Comparison of ENCODE assay signal across 8 mouse cellular contexts in the genomic region with DNA sequence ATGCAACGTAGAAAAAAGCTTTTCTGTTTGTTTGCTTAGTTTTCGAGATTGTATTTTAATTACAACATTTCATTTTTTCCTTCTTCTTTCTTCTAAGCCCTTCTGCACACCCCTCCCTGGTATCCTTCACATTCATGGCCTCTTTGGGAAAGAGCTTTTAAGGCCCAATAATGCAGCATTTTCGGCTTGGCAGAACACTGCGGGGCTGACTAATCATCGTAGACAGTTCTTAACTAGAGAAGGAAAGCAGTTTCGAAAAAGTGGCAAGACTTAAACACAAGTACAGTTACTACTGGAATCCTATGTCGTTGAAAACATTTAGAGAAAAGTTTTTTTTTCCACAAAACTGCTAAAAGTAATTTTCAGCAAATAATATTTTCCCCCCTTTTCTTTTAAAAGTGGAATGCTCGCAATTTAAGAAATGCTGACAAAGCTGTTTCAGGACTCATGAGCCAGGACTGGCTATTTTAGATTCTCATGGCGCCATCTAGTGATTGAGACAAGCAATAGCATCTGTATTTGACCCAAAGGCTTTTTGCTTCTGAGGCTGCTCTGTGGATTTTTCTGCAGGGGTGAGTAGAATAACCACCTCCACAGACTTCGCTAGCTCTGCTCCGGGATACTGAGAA.
DNase-seq lines count a peak whose midpoint lies in the region; ATAC-seq and TF ChIP-seq lines count a peak whose summit lies in the region.

No protein-coding gene starts in this region.

- peak overlapping the region; percentile 12; the same call in 1 of the 2 replicates for H3K4me2 ChIP-seq in heart, embryonic 14.5 days (ENCODE audit: low read length)

- H3K36me3 ChIP-seq in G1E (replicated peaks), result no peaks in the 10 kb centered on the region
- H3K36me3 ChIP-seq in heart, embryonic 14.5 days (ENCODE audit: control insufficient read depth, insufficient read depth, low read length), result no peaks in the 10 kb centered on the region

- no peaks in the 10 kb centered on the region for H3K9me3 ChIP-seq in G1E (replicated peaks)
- no peaks in the 10 kb centered on the region for H3K9me3 ChIP-seq in heart, embryonic 14.5 days (ENCODE audit: control insufficient read depth, low read length)

- 41% methylated on average over 11 of the region's 11 CpGs for WGBS in heart, embryonic 14.5 days

- no peak overlapping the region for H3K27ac ChIP-seq in left cerebral cortex, adult 2 months
- no peak overlapping the region for H3K27ac ChIP-seq in heart, embryonic 14.5 days (replicated peaks in 1 of 2; ENCODE audit: control insufficient read depth in 1 of 2, insufficient read depth in 1 of 2, low read depth in 2 of 2, low read length in 2 of 2)

- peak; percentile 59 for ATAC-seq in G1E (ENCODE audit: extremely low read depth, insufficient number of reproducible peaks, low FRiP score, poor library complexity, severe bottlenecking)
- ATAC-seq in heart, embryonic 14.5 days (ENCODE audit: insufficient number of reproducible peaks, insufficient read depth, low FRiP score, low read depth), result no peak

- no peak overlapping the region for H3K9ac ChIP-seq in heart, embryonic 14.5 days (ENCODE audit: low read length)

- H3K27me3 ChIP-seq in G1E (ENCODE audit: insufficient read depth, low read length), result peaks cover 9% of the 10 kb centered on the region; the same call in 1 of the 2 replicates
- H3K27me3 ChIP-seq in heart, embryonic 14.5 days (ENCODE audit: control insufficient read depth, insufficient read depth, low read length), result no peaks in the 10 kb centered on the region

- TF ChIP-seq CTCF in left cerebral cortex, adult 2 months (IDR thresholded peaks at IDR 0.05), result peak; percentile 85
- peak; percentile 46; the same call in 1 of the 2 replicates for TF ChIP-seq CTCF in G1E (IDR thresholded peaks at IDR 0.05; ENCODE audit: low read depth, low read length)

- intact Hi-C loops in left cerebral cortex, adult 2 months (cut with DNase I), result loop anchor here (1.0 to 5.0 kb wide), 2 partner anchors 168 to 371 kb away; no protein-coding TSS in a partner anchor
- intact Hi-C loops in left cerebral cortex, postnatal 4 days (cut with DNase I), result loop anchor here (1.0 to 5.0 kb wide), 2 partner anchors 168 to 371 kb away; no protein-coding TSS in a partner anchor
- intact Hi-C loops in left cerebral cortex, postnatal 14 days (cut with DNase I), result loop anchor here (1.0 to 5.0 kb wide), 2 partner anchors 168 to 371 kb away; no protein-coding TSS in a partner anchor

- peaks cover 35% of the 10 kb centered on the region for H3K4me1 ChIP-seq in G1E (ENCODE audit: insufficient read depth, low read depth, low read length)
- peaks cover 0 to 8% of the 10 kb centered on the region in 2 experiments; a peak in 1 of 4 replicates for H3K4me1 ChIP-seq in heart, embryonic 14.5 days (ENCODE audit: control insufficient read depth in 2 of 2, insufficient read depth in 2 of 2, low read length in 2 of 2)

- peak in 1 of 2 experiments; percentile 16 for DNase-seq in left cerebral cortex, adult 2 months (ENCODE audit: extremely low spot score in 1 of 2, low spot score in 2 of 2)
- no peak for DNase-seq in left cerebral cortex, postnatal 4 days
- DNase-seq in G1E (ENCODE audit: low spot score), result peak; percentile 36
- DNase-seq in cerebellum, adult 18-20 months, result peak; percentile 10 to 21
- DNase-seq in left cerebral cortex, postnatal 14 days (ENCODE audit: low spot score in 2 of 2), result peak; percentile 37 to 59
- peak; percentile 17 to 31 for DNase-seq in natural killer cell, adult 2 months (ENCODE audit: low spot score in 2 of 2)
- DNase-seq in spleen, postnatal 10 days (ENCODE audit: low spot score in 2 of 2), result no peak

- no peak overlapping the region for H3K4me3 ChIP-seq in left cerebral cortex, adult 2 months
- H3K4me3 ChIP-seq in G1E (ENCODE audit: low read depth, low read length), result no peak overlapping the region; the same call in 1 of the 2 replicates
- no peak overlapping the region for H3K4me3 ChIP-seq in heart, embryonic 14.5 days (ENCODE audit: control insufficient read depth in 1 of 2, insufficient read depth in 1 of 2, low read depth in 1 of 2, low read length in 2 of 2)

Comparison
In these comparisons a context has a peak if more than half of its experiments do, and no peak if none do; other contexts are left out.
1. DNase-seq: peak in G1E (single experiment), cerebellum, adult 18-20 months (2 of 2), left cerebral cortex, postnatal 14 days (2 of 2) and natural killer cell, adult 2 months (2 of 2); none in left cerebral cortex, postnatal 4 days (single experiment) and spleen, postnatal 10 days (0 of 2).